In the genomic region with DNA sequence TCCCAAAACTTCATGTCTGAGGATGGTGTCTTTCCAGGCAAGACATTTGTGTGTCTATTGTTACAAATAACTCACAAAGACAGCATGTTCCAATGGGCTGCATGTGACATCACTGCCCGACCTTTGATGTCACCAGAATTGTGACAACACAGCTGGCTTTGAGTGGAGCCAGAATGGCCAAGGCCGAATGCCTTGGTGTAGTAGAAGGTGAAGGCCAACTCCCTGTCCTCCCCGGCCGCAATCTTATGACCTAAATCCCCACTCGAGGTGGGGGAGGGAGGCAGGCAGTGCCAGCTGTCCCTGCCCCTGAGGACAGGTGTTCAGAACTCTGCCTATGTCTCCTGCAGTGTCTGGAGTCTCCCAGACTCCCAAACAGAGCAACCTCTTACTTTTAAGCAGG, we compare ENCODE assay signal across 7 mouse cellular contexts. TPM values are rescaled to one million over a fixed set of nuclear protein-coding genes. Genes with fewer than 3 reads are reported as not detected.
DNase-seq lines count a peak whose midpoint lies in the region; ATAC-seq and TF ChIP-seq lines count a peak whose summit lies in the region.

No protein-coding gene starts in this region.

- H3K4me1 ChIP-seq in thymus, adult 2 months (replicated peaks; ENCODE audit: control insufficient read depth, insufficient read depth, low read length): peaks cover 43% of the 10 kb centered on the region
- H3K4me1 ChIP-seq in heart, postnatal 0 days (ENCODE audit: control insufficient read depth, insufficient read depth): peaks cover 34% of the 10 kb centered on the region
- peaks cover 18% of the 10 kb centered on the region for H3K4me1 ChIP-seq in small intestine, adult 2 months (ENCODE audit: control insufficient read depth, insufficient read depth, insufficient read length, low read length)

- TF ChIP-seq CTCF in thymus, adult 2 months (IDR thresholded peaks at IDR 0.05; ENCODE audit: borderline replicate concordance, control insufficient read depth, extremely low read depth, insufficient read depth, low read length, poor library complexity): no peak
- TF ChIP-seq CTCF in heart, postnatal 0 days (IDR thresholded peaks at IDR 0.05; ENCODE audit: low read depth): no peak
- TF ChIP-seq CTCF in small intestine, adult 2 months (IDR thresholded peaks at IDR 0.05; ENCODE audit: extremely low read depth, insufficient read length, insufficient replicate concordance, low read depth, low read length): no peak

- H3K4me3 ChIP-seq in thymus, adult 2 months (ENCODE audit: control insufficient read depth, insufficient read depth, low read length): peak overlapping the region; percentile 67
- H3K4me3 ChIP-seq in heart, postnatal 0 days (ENCODE audit: low read depth, low read length): peak overlapping the region; percentile 68
- H3K4me3 ChIP-seq in small intestine, adult 2 months (ENCODE audit: low read depth, low read length): peak overlapping the region; percentile 4; the same call in 1 of the 2 replicates

- DNase-seq in thymus, adult 2 months: no peak
- no peak for DNase-seq in thymus, postnatal 0 days (ENCODE audit: low spot score)
- DNase-seq in heart, postnatal 0 days (ENCODE audit: low spot score): no peak
- peak; percentile 47 to 72 for DNase-seq in lung, adult 18-20 months
- no peak for DNase-seq in left cerebral cortex, postnatal 4 days
- no peak for DNase-seq in layer of hippocampus, postnatal 25 days (ENCODE audit: extremely low spot score in 1 of 2, low spot score in 1 of 2)

- no peak overlapping the region for H3K9ac ChIP-seq in heart, postnatal 0 days (replicated peaks; ENCODE audit: low read depth, low read length)

- 0 out of 2 replicates have a peak, but pooled peaks cover under 1% of the 10 kb centered on the region for H3K9me3 ChIP-seq in heart, postnatal 0 days (replicated peaks; ENCODE audit: control insufficient read depth, low read length)

- ATAC-seq in heart, postnatal 0 days (ENCODE audit: insufficient read depth, low read depth): no peak

- TF ChIP-seq EP300 in heart, postnatal 0 days (IDR thresholded peaks at IDR 0.05; ENCODE audit: low read depth): no peak

- WGBS in thymus, adult 2 months: 51% methylated on average over 5 of the region's 5 CpGs
- 24% methylated on average over 5 of the region's 5 CpGs for WGBS in heart, postnatal 0 days
- WGBS in small intestine, adult 2 months: 25% methylated on average over 5 of the region's 5 CpGs

- H3K27ac ChIP-seq in thymus, adult 2 months (ENCODE audit: control insufficient read depth, insufficient read depth, low read length): no peak overlapping the region
- H3K27ac ChIP-seq in heart, postnatal 0 days (ENCODE audit: low read depth): no peak overlapping the region
- no peak overlapping the region for H3K27ac ChIP-seq in small intestine, adult 2 months (ENCODE audit: insufficient read depth, low read depth, low read length)

- H3K36me3 ChIP-seq in thymus, adult 2 months (ENCODE audit: control insufficient read depth, insufficient read depth, low read length): no peaks in the 10 kb centered on the region
- no peaks in the 10 kb centered on the region for H3K36me3 ChIP-seq in heart, postnatal 0 days (replicated peaks; ENCODE audit: control insufficient read depth, insufficient read depth, low read length)
- H3K36me3 ChIP-seq in small intestine, adult 2 months (ENCODE audit: control insufficient read depth, insufficient read depth, low read length): no peaks in the 10 kb centered on the region

- intact Hi-C loops in left cerebral cortex, postnatal 4 days (cut with DNase I): loop anchor here (5.0 kb wide), 1 partner anchor 102 kb away; no protein-coding TSS in a partner anchor

- TF ChIP-seq POLR2A in thymus, adult 2 months (IDR thresholded peaks at IDR 0.05; ENCODE audit: control insufficient read depth, extremely low read depth, insufficient read depth, low read length, poor library complexity): no peak
- TF ChIP-seq POLR2A in small intestine, adult 2 months (IDR thresholded peaks at IDR 0.05; ENCODE audit: low read depth, low read length): no peak

- no peaks in the 10 kb centered on the region for H3K27me3 ChIP-seq in thymus, adult 2 months (ENCODE audit: control insufficient read depth, insufficient read depth, low read length)
- peaks cover 30% of the 10 kb centered on the region; the same call in 1 of the 2 replicates for H3K27me3 ChIP-seq in heart, postnatal 0 days (ENCODE audit: control insufficient read depth, insufficient read depth, low read length)
- peaks cover 19% of the 10 kb centered on the region for H3K27me3 ChIP-seq in small intestine, adult 2 months (ENCODE audit: control insufficient read depth, insufficient read depth, low read length)

- H3K4me2 ChIP-seq in heart, postnatal 0 days (ENCODE audit: low read depth, low read length): peak overlapping the region; percentile 96

RNA-seq across cellular contexts. Expression of gene Fam222a, which starts 1.0 kb away (rescaled TPM):
- polyA plus RNA-seq in thymus, adult 2 months (2012; rRNA removed): 15.3 and 18.4 TPM in 2 replicates
- polyA plus RNA-seq in thymus, postnatal 0 days (2015; fragmentation: Nextera tagmentation; extraction: Ambion mirVana): 1.6 and 2.3 TPM in 2 replicates
- total RNA-seq in heart, postnatal 0 days (2014; rRNA removed; ENCODE audit: low replicate concordance): 0.97 and 5.0 TPM in 2 replicates
- 0.97 and 1.3 TPM in 2 replicates for polyA plus RNA-seq in heart, postnatal 0 days (2015; fragmentation: Nextera tagmentation; extraction: Ambion mirVana)
- 2.8 and 5.3 TPM in 2 replicates for polyA plus RNA-seq in small intestine, adult 2 months (2012; rRNA removed)
- 10 to 100 TPM in 1 of 2 experiments, 1 to 10 TPM in 1; 8.7 to 10.4 TPM for total RNA-seq in left cerebral cortex, postnatal 4 days (2021)
- 1 to 10 TPM; 5.1 to 6.6 TPM for total RNA-seq in layer of hippocampus, postnatal 25 days (2021)

Comparison
In these comparisons a context has a peak if more than half of its experiments do, and no peak if none do; other contexts are left out.
1. DNase-seq: peak in lung, adult 18-20 months (2 of 2); none in thymus, adult 2 months (single experiment), thymus, postnatal 0 days (single experiment), heart, postnatal 0 days (single experiment), left cerebral cortex, postnatal 4 days (single experiment) and layer of hippocampus, postnatal 25 days (0 of 2).
2. H3K4me3 ChIP-seq: peak in every context shown above with its lines; median percentile 68 in heart, postnatal 0 days; 67 in thymus, adult 2 months; 4 in small intestine, adult 2 months.